Mouse (Mus musculus) gastrocnemius, postnatal 25 days (tissue): ENCODE data around the gene Thada. TPM values are rescaled to one million over a fixed set of nuclear protein-coding genes. Genes with fewer than 3 reads are reported as not detected.

Experiments
- DNase-seq: peaks from one replicate; pipeline ENCODE4 v3.0.0; 2022
- total RNA-seq, 2 experiments: library from RNA; stranded (reverse); gene quantifications; 1 replicate in 1 of 2; 2 replicates in 1 of 2; pipeline ENCODE4 v1.2.3; 2021

Gene Thada
- total RNA-seq, 2 experiments from 2014 or later: 4.5 to 5.4 TPM

- DNase-seq: no peak
These were observed 11.2 kb upstream of the Thada start for GRCm38 (mm10) chr17:84477176-84477575.

- no peak for DNase-seq
These were observed 8.3 kb upstream of the Thada start for GRCm38 (mm10) chr17:84474312-84474711.

GRCm38 (mm10) chr17:84435012-84435411, 31.0 kb downstream of the Thada start:
- DNase-seq: no peak

DNA sequence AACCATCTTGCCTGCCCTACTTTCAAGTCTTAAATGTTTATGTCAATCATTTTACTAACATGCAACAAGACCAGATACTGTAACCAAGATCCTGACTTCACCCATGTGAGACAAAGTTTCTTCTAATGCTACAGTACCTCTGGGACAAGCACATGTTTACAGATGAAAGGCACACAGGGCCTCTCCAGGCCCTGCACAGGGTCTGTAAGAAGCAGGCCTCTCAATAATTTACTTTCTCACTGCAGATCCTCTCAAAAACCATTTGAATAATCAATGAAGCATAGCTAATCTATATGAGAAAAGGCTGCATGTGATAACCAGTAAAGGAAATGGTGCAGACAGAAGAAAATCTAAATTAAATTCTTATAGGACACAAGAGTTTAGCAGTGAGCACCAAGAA, 31.8 kb downstream of the Thada start:
- DNase-seq: no peak

DNA sequence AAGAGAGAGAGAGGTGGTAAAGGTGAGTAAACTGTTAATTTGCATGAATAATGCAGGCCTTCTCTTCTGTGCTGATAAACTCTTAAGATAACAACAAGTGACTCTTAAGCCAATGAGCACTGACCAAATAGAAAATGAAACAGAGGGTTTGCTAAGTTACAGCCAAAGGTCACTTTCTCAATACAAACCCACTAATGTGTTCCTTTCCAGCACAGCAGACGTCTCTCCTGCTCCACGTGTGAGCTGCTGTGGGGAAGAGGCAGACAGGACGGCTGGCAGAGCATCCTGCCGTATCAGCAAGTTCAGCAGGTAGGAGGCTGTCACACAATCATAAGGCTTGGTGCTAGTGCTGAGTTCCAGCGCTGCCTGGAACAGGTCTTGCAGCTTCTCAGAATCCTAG, 34.0 kb downstream of the Thada start:
- no peak for DNase-seq

- no peak for DNase-seq
These were observed 41.7 kb downstream of the Thada start for GRCm38 (mm10) chr17:84424258-84424657.

DNA sequence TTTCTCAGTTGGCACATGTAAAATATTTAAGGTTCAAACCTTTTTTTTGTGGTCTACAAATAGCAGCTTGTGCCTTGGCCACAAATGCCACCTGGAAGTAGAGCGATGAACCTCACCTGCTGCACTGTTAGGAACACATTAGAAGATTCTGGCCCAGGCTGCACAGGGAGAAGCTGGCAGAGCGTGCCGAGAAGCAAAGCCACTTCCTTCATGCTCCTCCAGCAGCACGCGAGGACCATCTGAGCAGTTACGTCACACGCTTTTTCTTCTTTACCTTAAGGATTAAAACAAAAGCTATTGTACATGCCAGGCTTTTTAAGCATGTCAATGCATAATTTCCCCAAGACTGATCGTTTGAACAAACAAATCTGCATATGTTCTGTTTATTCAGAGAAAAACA, 43.1 kb downstream of the Thada start:
- DNase-seq: peak; percentile 6

DNA sequence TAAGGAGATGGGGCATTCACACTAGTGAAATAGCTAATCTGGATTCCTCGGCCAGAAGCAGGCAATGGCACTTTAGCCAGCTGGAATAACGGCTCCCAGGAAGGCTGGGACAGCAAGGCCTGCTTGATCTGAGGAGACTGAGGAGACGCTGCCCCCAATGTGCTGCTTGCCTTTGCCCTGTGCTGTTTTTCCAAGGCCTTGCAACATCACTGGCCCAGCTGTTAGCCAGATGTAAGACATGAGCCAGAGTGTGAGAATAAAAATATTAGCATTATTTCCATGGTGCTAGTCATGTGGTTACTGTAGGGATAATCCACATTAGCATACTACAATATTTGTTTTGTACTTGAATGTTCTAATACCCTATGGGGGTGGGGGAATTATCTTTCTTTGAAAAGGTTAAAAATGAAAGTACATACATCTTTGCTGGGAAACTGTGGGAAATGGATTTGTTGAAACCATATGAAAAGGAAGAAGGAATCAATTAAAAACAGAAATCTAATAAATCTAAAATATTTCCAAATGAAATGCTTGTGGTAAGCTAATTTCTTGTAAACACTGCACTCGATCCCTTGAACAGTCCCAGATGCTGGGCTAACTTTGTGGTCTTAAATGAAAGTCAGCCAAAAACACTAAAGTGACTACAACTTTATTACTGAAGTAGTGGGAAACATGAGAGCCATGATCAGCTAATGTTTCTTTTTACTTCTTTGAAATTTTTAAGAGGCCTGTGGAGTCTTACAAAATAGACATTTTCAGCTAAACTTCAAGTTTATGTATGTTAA, 43.8 kb downstream of the Thada start:
- DNase-seq: peak; percentile 71

DNA sequence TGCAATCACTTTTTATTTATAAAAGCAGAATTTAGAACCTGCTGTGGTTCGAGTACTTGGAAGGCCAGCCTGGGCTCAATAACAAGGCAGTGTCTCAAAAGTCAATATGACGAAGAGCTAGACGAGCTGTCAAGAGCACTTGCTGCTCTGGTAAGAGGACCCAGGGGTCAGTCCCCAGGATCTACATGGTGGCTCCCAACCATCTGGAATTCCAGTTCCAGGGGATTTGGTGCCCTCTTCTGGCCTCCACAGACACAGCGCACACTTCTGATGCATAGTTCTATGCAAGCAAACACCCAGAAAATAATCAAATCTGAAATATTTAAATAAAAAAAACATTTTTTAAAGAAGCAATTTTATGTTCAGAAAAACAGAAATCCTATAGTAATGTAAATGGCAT, 45.0 kb downstream of the Thada start:
- DNase-seq: no peak

- no peak for DNase-seq
These were observed 45.7 kb downstream of the Thada start for GRCm38 (mm10) chr17:84420276-84420639.

- no peak for DNase-seq
These were observed 46.4 kb downstream of the Thada start for GRCm38 (mm10) chr17:84419326-84420275.

GRCm38 (mm10) chr17:84415936-84416335, 50.1 kb downstream of the Thada start:
- no peak for DNase-seq

GRCm38 (mm10) chr17:84408731-84409130, 57.3 kb downstream of the Thada start:
- DNase-seq: no peak

- DNase-seq: no peak
These were observed 60.4 kb downstream of the Thada start for GRCm38 (mm10) chr17:84405616-84406015.

DNA sequence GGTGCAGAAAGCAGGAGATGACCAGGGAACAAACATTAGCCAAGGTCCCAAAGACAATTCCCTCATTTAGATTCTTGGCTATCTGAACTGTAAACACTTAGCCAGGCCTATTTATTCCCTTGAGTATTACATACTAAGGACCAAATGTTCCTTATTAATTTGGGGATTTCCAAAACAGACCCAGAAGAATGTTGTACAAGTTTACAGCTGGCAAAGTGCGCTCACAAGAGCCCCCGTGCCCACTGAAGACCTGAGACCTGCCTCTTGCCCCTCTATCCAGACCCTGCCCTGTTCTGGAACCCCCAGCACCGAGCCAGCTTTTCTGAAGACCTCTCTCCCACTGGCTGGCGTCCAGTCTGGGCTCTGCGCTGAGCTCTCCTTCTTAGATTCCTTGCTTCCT, 64.2 kb downstream of the Thada start:
- DNase-seq: peak; percentile 16

DNA sequence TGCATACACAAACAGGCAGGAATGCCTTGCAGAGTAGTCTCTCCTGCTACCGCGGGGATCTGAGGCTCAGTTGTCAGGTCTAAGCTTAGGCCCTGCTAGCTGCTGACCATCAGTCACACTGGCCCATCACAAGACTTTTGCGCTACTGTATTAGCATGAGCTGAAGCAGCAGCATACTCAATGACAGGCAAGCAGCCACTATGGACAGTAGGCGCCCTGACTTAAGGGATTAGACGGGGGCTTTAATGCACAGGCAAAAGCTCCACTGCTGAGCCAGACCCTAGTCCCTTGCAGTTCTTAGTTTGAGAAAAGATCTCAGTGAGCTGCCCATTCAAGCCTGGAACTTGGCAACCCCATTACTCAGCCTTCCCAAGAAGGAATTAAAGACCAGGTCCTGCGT, 66.6 kb downstream of the Thada start:
- no peak for DNase-seq

DNA sequence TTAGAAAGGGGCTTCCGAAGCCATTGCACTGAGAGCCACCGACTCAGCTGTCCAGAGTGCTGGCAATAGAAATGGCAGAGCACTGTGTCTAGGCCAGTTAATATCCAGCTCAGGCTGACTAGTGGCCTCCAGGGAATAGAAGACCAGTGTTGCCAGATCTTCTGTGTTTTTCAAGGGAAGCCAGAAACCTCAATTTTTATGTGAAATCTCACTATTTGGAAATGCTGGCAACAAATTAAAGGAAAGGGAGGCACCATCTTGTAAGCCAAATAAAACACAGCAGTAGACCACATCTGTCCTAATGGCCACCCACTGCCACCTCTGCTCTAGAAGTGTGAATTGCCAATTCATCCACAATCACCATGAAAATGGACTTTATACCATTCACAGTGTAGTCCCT, 76.0 kb downstream of the Thada start:
- peak; percentile 42 for DNase-seq

DNA sequence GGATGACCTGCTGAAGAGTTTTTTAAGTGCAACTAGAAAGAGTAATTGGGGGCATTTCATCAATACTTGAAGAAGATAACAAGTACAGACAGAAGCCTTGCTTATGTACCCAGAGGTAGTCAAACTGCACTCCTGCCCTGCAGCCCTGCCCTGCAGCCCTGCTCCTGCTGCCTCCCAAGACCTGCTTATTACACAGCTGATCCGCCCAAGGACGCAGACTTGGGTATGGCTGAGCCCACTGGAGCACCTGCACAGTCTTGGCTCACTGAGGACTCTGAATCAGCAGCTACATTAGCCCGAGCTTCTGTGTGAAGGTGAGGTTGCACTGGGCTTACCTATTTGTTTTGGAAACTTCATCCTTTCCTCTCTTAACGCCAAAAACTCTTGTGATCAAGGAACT, 79.8 kb downstream of the Thada start:
- no peak for DNase-seq

DNA sequence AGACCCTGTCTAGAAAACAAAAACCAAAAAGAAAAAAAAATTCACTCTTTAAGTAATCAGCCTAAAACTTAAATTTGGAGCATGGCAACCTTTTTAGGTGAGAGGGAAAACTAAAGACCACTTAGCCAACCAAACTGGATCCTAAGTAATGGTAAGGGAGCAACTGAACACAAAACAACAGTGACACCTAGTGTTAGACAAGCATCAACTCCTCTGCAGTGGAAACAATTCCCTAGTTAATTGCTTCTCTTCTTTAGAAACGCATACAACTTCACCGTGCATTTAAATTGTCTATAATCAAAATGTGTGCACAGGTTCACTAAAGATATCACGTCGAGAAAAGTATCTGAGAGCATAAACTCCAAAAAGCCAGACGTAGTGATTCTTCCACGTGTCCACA, 80.3 kb downstream of the Thada start:
- no peak for DNase-seq

GRCm38 (mm10) chr17:84384661-84385060, 81.3 kb downstream of the Thada start:
- no peak for DNase-seq

- DNase-seq: no peak
These were observed 85.7 kb downstream of the Thada start for GRCm38 (mm10) chr17:84380340-84380739.

- no peak for DNase-seq
These were observed 89.1 kb downstream of the Thada start for GRCm38 (mm10) chr17:84376882-84377281.

GRCm38 (mm10) chr17:84372411-84373045, 93.5 kb downstream of the Thada start:
- no peak for DNase-seq
